Comparison of ENCODE assay signal across 20 mouse cellular contexts in the genomic region with DNA sequence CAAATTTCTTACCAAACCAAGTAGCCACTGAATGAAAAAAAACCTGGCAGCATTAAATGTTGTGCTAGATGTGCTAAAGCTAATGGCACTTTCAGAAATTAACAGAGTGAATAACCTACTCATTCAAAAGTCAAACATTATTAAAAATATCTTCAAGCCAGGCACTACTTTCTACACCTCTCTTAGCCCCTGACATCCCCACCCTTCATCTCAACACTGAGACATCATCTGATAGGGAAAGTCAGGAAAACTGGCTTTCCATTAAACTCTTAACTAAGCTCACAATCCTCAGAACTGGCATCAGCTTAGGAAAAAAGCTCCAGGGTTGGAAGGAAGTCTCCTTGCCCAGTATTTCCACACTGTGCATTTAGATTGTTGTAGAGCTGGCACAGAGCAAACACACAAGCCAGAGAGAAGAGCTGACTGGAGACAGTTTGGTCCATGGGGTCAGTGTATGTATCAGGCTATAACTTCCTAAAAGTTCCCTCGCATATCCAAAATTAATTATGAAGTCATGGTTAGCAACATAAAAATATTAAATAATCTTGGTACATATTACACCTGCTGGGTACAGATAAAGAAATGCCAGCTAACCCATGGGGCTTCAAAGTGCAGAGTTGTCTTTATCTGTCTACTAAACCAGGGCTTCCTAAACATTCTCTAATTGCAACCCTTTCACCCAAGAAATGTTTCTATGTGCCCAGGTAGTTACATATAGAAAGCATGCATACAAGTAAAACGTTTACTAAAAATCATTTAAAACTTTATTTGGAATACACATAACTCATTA. TPM values are rescaled to one million over a fixed set of nuclear protein-coding genes. Genes with fewer than 3 reads are reported as not detected.
DNase-seq lines count a peak whose midpoint lies in the region; ATAC-seq and TF ChIP-seq lines count a peak whose summit lies in the region.
"Had no signal": no experiment of that assay in that cellular context is flagged by ENCODE, and none has a peak within 500 bp of the region (broad histone marks: within the 10 kb centered on the region; RNA-seq: fewer than 3 reads in every experiment).

No protein-coding gene starts in this region.

- no peak overlapping the region for H3K4me3 ChIP-seq in kidney, adult 2 months (ENCODE audit: insufficient read depth, low read depth, low read length)
- H3K4me3 ChIP-seq in kidney, embryonic 16.5 days (ENCODE audit: low read length): no peak overlapping the region
- no peak overlapping the region for H3K4me3 ChIP-seq in bone marrow, adult 2 months (replicated peaks; ENCODE audit: control insufficient read depth, low read depth, low read length)
- H3K4me3 ChIP-seq in liver, postnatal 0 days (ENCODE audit: low read depth, low read length): no peak overlapping the region
- no peak overlapping the region for H3K4me3 ChIP-seq in forebrain, embryonic 11.5 days (ENCODE audit: low read depth, low read length)
- no peak overlapping the region for H3K4me3 ChIP-seq in midbrain, embryonic 10.5 days
- no peak overlapping the region for H3K4me3 ChIP-seq in midbrain, embryonic 11.5 days (ENCODE audit: low read depth, low read length)
- H3K4me3 ChIP-seq: embryonic facial prominence, embryonic 15.5 days; forebrain, embryonic 15.5 days had no signal

- peak; percentile 7 for DNase-seq in kidney, adult 2 months
- peak; percentile 12 for DNase-seq in liver, postnatal 0 days
- no peak for DNase-seq in forebrain, embryonic 11.5 days (ENCODE audit: low spot score)
- no peak for DNase-seq in midbrain, embryonic 10.5 days (ENCODE audit: low spot score)
- DNase-seq in midbrain, embryonic 11.5 days (ENCODE audit: low spot score, missing footprints): no peak
- DNase-seq: adrenal gland, postnatal 25 days; cerebellum, postnatal 10 days; embryo, embryonic 11 days; kidney, postnatal 36 days; layer of hippocampus, adult 9-11 months; right cerebral cortex, postnatal 4 days had no signal

- peak; percentile 98 for TF ChIP-seq EP300 in liver, postnatal 0 days (IDR thresholded peaks at IDR 0.05; ENCODE audit: low read depth)

- no peak for TF ChIP-seq CTCF in kidney, adult 2 months (conservative IDR thresholded peaks at IDR 0.05; ENCODE audit: insufficient read depth, insufficient read length, low read depth, low read length)
- TF ChIP-seq CTCF in bone marrow, adult 2 months (IDR thresholded peaks at IDR 0.05; ENCODE audit: control insufficient read depth, insufficient read depth, low read length): no peak
- TF ChIP-seq CTCF in liver, postnatal 0 days (IDR thresholded peaks at IDR 0.05; ENCODE audit: low read depth): no peak

- no peaks in the 10 kb centered on the region for H3K36me3 ChIP-seq in kidney, adult 2 months (ENCODE audit: control insufficient read depth, insufficient read depth, low read length)
- no peaks in the 10 kb centered on the region for H3K36me3 ChIP-seq in kidney, embryonic 16.5 days (ENCODE audit: insufficient read depth, low read length)
- H3K36me3 ChIP-seq in liver, postnatal 0 days (replicated peaks; ENCODE audit: insufficient read depth, low read length): no peaks in the 10 kb centered on the region
- H3K36me3 ChIP-seq in forebrain, embryonic 11.5 days (ENCODE audit: control insufficient read depth, insufficient read depth, low read length): no peaks in the 10 kb centered on the region
- no peaks in the 10 kb centered on the region for H3K36me3 ChIP-seq in midbrain, embryonic 10.5 days
- H3K36me3 ChIP-seq in midbrain, embryonic 11.5 days (ENCODE audit: control insufficient read depth, insufficient read depth, low read length): no peaks in the 10 kb centered on the region
- H3K36me3 ChIP-seq: embryonic facial prominence, embryonic 15.5 days; forebrain, embryonic 15.5 days had no signal

- no peaks in the 10 kb centered on the region for H3K9me3 ChIP-seq in kidney, embryonic 16.5 days (ENCODE audit: low read length)
- H3K9me3 ChIP-seq in liver, postnatal 0 days (ENCODE audit: low read length): no peaks in the 10 kb centered on the region
- H3K9me3 ChIP-seq in forebrain, embryonic 11.5 days (ENCODE audit: control insufficient read depth, low read length): no peaks in the 10 kb centered on the region
- no peaks in the 10 kb centered on the region for H3K9me3 ChIP-seq in midbrain, embryonic 10.5 days (replicated peaks)
- H3K9me3 ChIP-seq in midbrain, embryonic 11.5 days (ENCODE audit: control insufficient read depth, low read length): no peaks in the 10 kb centered on the region
- H3K9me3 ChIP-seq: embryonic facial prominence, embryonic 15.5 days; forebrain, embryonic 15.5 days had no signal

- no peak overlapping the region for H3K9ac ChIP-seq in kidney, embryonic 16.5 days (replicated peaks; ENCODE audit: low read length)
- peak overlapping the region; percentile 27; the same call in 1 of the 2 replicates for H3K9ac ChIP-seq in liver, postnatal 0 days (replicated peaks)
- no peak overlapping the region for H3K9ac ChIP-seq in forebrain, embryonic 11.5 days (ENCODE audit: low read length)
- no peak overlapping the region for H3K9ac ChIP-seq in midbrain, embryonic 11.5 days (ENCODE audit: low read length)
- H3K9ac ChIP-seq: embryonic facial prominence, embryonic 15.5 days; forebrain, embryonic 15.5 days had no signal

- no peak for TF ChIP-seq POLR2A in kidney, adult 2 months (IDR thresholded peaks at IDR 0.05; ENCODE audit: low read depth, low read length)
- no peak for TF ChIP-seq POLR2A in bone marrow, adult 2 months (IDR thresholded peaks at IDR 0.05; ENCODE audit: borderline replicate concordance, control insufficient read depth, low read depth, low read length)

- WGBS in kidney, adult 2 months: 71% methylated on average over 2 of the region's 2 CpGs
- WGBS in kidney, embryonic 16.5 days: 92% methylated on average over 2 of the region's 2 CpGs
- WGBS in bone marrow, adult 2 months: 52% methylated on average over 2 of the region's 2 CpGs
- WGBS in liver, postnatal 0 days (ENCODE audit: insufficient replicate concordance): 62% methylated on average over 2 of the region's 2 CpGs
- 94% methylated on average over 2 of the region's 2 CpGs for WGBS in forebrain, embryonic 11.5 days
- whole genome bisulfite sequencing in midbrain, embryonic 10.5 days: 93% methylated on average over 2 of the region's 2 CpGs
- WGBS in midbrain, embryonic 11.5 days: 91% methylated on average over 2 of the region's 2 CpGs

- H3K27me3 ChIP-seq in kidney, adult 2 months (replicated peaks; ENCODE audit: control insufficient read depth, insufficient read depth, low read length): no peaks in the 10 kb centered on the region
- H3K27me3 ChIP-seq in kidney, embryonic 16.5 days (ENCODE audit: insufficient read depth, low read length): no peaks in the 10 kb centered on the region
- no peaks in the 10 kb centered on the region for H3K27me3 ChIP-seq in liver, postnatal 0 days (ENCODE audit: insufficient read depth, low read length)
- H3K27me3 ChIP-seq in forebrain, embryonic 11.5 days (ENCODE audit: control insufficient read depth, insufficient read depth, low read length): no peaks in the 10 kb centered on the region
- H3K27me3 ChIP-seq in midbrain, embryonic 10.5 days (ENCODE audit: low read depth, poor library complexity, severe bottlenecking): no peaks in the 10 kb centered on the region
- no peaks in the 10 kb centered on the region for H3K27me3 ChIP-seq in midbrain, embryonic 11.5 days (ENCODE audit: control insufficient read depth, insufficient read depth, low read length)
- H3K27me3 ChIP-seq: embryonic facial prominence, embryonic 15.5 days; forebrain, embryonic 15.5 days; Patski had no signal

- peaks cover 10% of the 10 kb centered on the region; the same call in 1 of the 2 replicates for H3K4me1 ChIP-seq in kidney, adult 2 months (ENCODE audit: control insufficient read depth, insufficient read depth, low read length)
- H3K4me1 ChIP-seq in kidney, embryonic 16.5 days (ENCODE audit: insufficient read depth, low read length): 0 out of 2 replicates have a peak, but pooled peaks cover 2% of the 10 kb centered on the region
- H3K4me1 ChIP-seq in bone marrow, adult 2 months (ENCODE audit: control insufficient read depth, insufficient read depth, low read length): peaks cover 5% of the 10 kb centered on the region; the same call in 1 of the 2 replicates
- peaks cover 15% of the 10 kb centered on the region for H3K4me1 ChIP-seq in liver, postnatal 0 days (ENCODE audit: insufficient read depth)
- H3K4me1 ChIP-seq in forebrain, embryonic 11.5 days (replicated peaks; ENCODE audit: control insufficient read depth, insufficient read depth, low read length): no peaks in the 10 kb centered on the region
- H3K4me1 ChIP-seq in midbrain, embryonic 10.5 days: no peaks in the 10 kb centered on the region
- no peaks in the 10 kb centered on the region for H3K4me1 ChIP-seq in midbrain, embryonic 11.5 days (ENCODE audit: control insufficient read depth, insufficient read depth, low read length)
- H3K4me1 ChIP-seq: embryonic facial prominence, embryonic 15.5 days; forebrain, embryonic 15.5 days had no signal

- no peak overlapping the region for H3K4me2 ChIP-seq in kidney, embryonic 16.5 days (replicated peaks; ENCODE audit: low read depth, low read length)
- peak overlapping the region; percentile 43; the same call in 1 of the 2 replicates for H3K4me2 ChIP-seq in liver, postnatal 0 days (ENCODE audit: low read depth, low read length)
- H3K4me2 ChIP-seq in forebrain, embryonic 11.5 days (ENCODE audit: low read depth, low read length, severe bottlenecking): no peak overlapping the region
- no peak overlapping the region for H3K4me2 ChIP-seq in midbrain, embryonic 11.5 days
- H3K4me2 ChIP-seq: embryonic facial prominence, embryonic 15.5 days; forebrain, embryonic 15.5 days; heart, embryonic 11.5 days had no signal

- H3K27ac ChIP-seq in kidney, adult 2 months (ENCODE audit: insufficient read depth, low read depth, low read length): peak overlapping the region; percentile 16; the same call in 1 of the 2 replicates
- no peak overlapping the region for H3K27ac ChIP-seq in kidney, embryonic 16.5 days (ENCODE audit: low read length)
- peak overlapping the region; percentile 66; the same call in 1 of the 2 replicates for H3K27ac ChIP-seq in bone marrow, adult 2 months (ENCODE audit: control insufficient read depth, insufficient read depth, low read depth, low read length, poor library complexity)
- peak overlapping the region; percentile 84 for H3K27ac ChIP-seq in liver, postnatal 0 days (ENCODE audit: low read depth)
- no peak overlapping the region for H3K27ac ChIP-seq in forebrain, embryonic 11.5 days (ENCODE audit: low read depth, low read length)
- no peak overlapping the region for H3K27ac ChIP-seq in midbrain, embryonic 10.5 days (replicated peaks)
- no peak overlapping the region for H3K27ac ChIP-seq in midbrain, embryonic 11.5 days (ENCODE audit: low read depth, low read length)
- H3K27ac ChIP-seq: embryonic facial prominence, embryonic 15.5 days; forebrain, embryonic 15.5 days had no signal

- ATAC-seq in kidney, embryonic 16.5 days (ENCODE audit: low FRiP score, low TSS enrichment): no peak
- peak; percentile 95 for ATAC-seq in erythroid progenitor cell, adult 5-6 weeks (replicated peaks; ENCODE audit: low FRiP score, poor library complexity, severe bottlenecking)
- peak; percentile 94 for ATAC-seq in liver, postnatal 0 days
- ATAC-seq in forebrain, embryonic 11.5 days (replicated peaks; ENCODE audit: low FRiP score): no peak
- no peak for ATAC-seq in midbrain, embryonic 11.5 days (ENCODE audit: low FRiP score)
- ATAC-seq: activated CD4-positive, CD25-positive, alpha-beta regulatory T cell, adult 4 months; forebrain, embryonic 15.5 days; lung, postnatal 0 days; Patski had no signal

RNA-seq across cellular contexts. Expression of gene Mtmr3, which starts 41.2 kb away (rescaled TPM):
- 30.4 and 31.8 TPM in 2 replicates for polyA plus RNA-seq in kidney, adult 2 months (2012; rRNA removed)
- 27.1 and 27.4 TPM in 2 replicates for polyA plus RNA-seq in kidney, embryonic 16.5 days (2015; fragmentation: Nextera tagmentation; extraction: Ambion mirVana)
- polyA plus RNA-seq in bone marrow, adult 2 months (2011; ENCODE audit: insufficient read depth, insufficient read length, low replicate concordance, missing spikeins): 33.7 and 49.6 TPM in 2 replicates
- 76.0 and 88.0 TPM in 2 replicates for total RNA-seq in erythroid progenitor cell, adult 5-6 weeks (2015; ENCODE audit: low replicate concordance)
- total RNA-seq in erythroid progenitor cell, adult 5-6 weeks (2017; ENCODE audit: low replicate concordance): 139 and 164 TPM in 2 replicates
- 10.3 and 11.2 TPM in 2 replicates for polyA plus RNA-seq in liver, postnatal 0 days (2015; fragmentation: Nextera tagmentation; extraction: Ambion mirVana)
- 40.4 and 43.1 TPM in 2 replicates for polyA plus RNA-seq in forebrain, embryonic 11.5 days (2014; fragmentation: Nextera tagmentation; extraction: Ambion mirVana)
- polyA plus RNA-seq in midbrain, embryonic 10.5 days (2016; fragmentation: Nextera tagmentation; extraction: Ambion mirVana): 27.0 and 31.2 TPM in 2 replicates
- 28.6 and 32.5 TPM in 2 replicates for polyA plus RNA-seq in midbrain, embryonic 11.5 days (2014; fragmentation: Nextera tagmentation; extraction: Ambion mirVana)

Comparison
In these comparisons a context has a peak if more than half of its experiments do, and no peak if none do; other contexts are left out.
1. H3K27ac ChIP-seq: peak in kidney, adult 2 months (single experiment), bone marrow, adult 2 months (single experiment) and liver, postnatal 0 days (single experiment); none in kidney, embryonic 16.5 days (single experiment), forebrain, embryonic 11.5 days (single experiment), midbrain, embryonic 10.5 days (single experiment) and midbrain, embryonic 11.5 days (single experiment).
2. DNase-seq: peak in kidney, adult 2 months (single experiment) and liver, postnatal 0 days (single experiment); none in forebrain, embryonic 11.5 days (single experiment), midbrain, embryonic 10.5 days (single experiment) and midbrain, embryonic 11.5 days (single experiment).
3. ATAC-seq: peak in erythroid progenitor cell, adult 5-6 weeks (single experiment) and liver, postnatal 0 days (single experiment); none in kidney, embryonic 16.5 days (single experiment), forebrain, embryonic 11.5 days (single experiment) and midbrain, embryonic 11.5 days (single experiment).